Mouse (Mus musculus) heart, postnatal 10 days (tissue): ENCODE results near the gene Synpo2. TPM values are rescaled to one million over a fixed set of nuclear protein-coding genes. Genes with fewer than 3 reads are reported as not detected.

Source experiments
- DNase-seq, 2 experiments: peaks; one replicate each; pipeline ENCODE4 v3.0.0; 2021
- intact Hi-C: fragments of 180-260 bp; cut with DNase I; formaldehyde crosslinking; loops from one replicate; pipeline ENCODE4 v1.15.1; 2025
- total RNA-seq, 2 experiments: library from RNA; stranded (reverse); gene quantifications; 2 replicates each; pipeline ENCODE4 v1.2.3; 2021

Gene Synpo2
- total RNA-seq, 2 experiments from 2014 or later = 37.8 to 43.1 TPM

GRCm38 (mm10) chr3:123205485-123205884 is 30.5 kb downstream of the Synpo2 start:
- DNase-seq = no peak
- intact Hi-C loops = no loop called here

GRCm38 (mm10) chr3:123205065-123205464 is 30.9 kb downstream of the Synpo2 start:
- DNase-seq = no peak
- intact Hi-C loops = no loop called here

- intact Hi-C loops = no loop called here
- no peak for DNase-seq
Observed at GRCm38 (mm10) chr3:123204658-123205057, 31.3 kb downstream of the Synpo2 start.

- intact Hi-C loops = no loop called here
Observed at GRCm38 (mm10) chr3:123201798-123202197, 34.2 kb downstream of the Synpo2 start.

GRCm38 (mm10) chr3:123193740-123194139 is 42.2 kb downstream of the Synpo2 start:
- DNase-seq = no peak
- intact Hi-C loops = no loop called here

More at GRCm38 (mm10) chr3:123201798-123202197, 34.2 kb downstream of the Synpo2 start:
- no peak for DNase-seq

- intact Hi-C loops = no loop called here
- no peak for DNase-seq
Observed at GRCm38 (mm10) chr3:123191602-123192001, 44.3 kb downstream of the Synpo2 start.

GRCm38 (mm10) chr3:123190329-123190728 is 45.6 kb downstream of the Synpo2 start:
- intact Hi-C loops = no loop called here
- DNase-seq = peak; percentile 61 to 69

GRCm38 (mm10) chr3:123189826-123190225 is 46.1 kb downstream of the Synpo2 start:
- intact Hi-C loops = no loop called here
- DNase-seq = no peak

GRCm38 (mm10) chr3:123188616-123189230 is 47.2 kb downstream of the Synpo2 start:
- intact Hi-C loops = no loop called here
- no peak for DNase-seq

- intact Hi-C loops = no loop called here
Observed at GRCm38 (mm10) chr3:123187370-123188124, 48.4 kb downstream of the Synpo2 start.

GRCm38 (mm10) chr3:123185238-123185925 is 50.6 kb downstream of the Synpo2 start:
- intact Hi-C loops = no loop called here

More at GRCm38 (mm10) chr3:123187370-123188124, 48.4 kb downstream of the Synpo2 start:
- DNase-seq = no peak

GRCm38 (mm10) chr3:123184281-123184680 is 51.7 kb downstream of the Synpo2 start:
- intact Hi-C loops = no loop called here
- DNase-seq = no peak

More at GRCm38 (mm10) chr3:123185238-123185925, 50.6 kb downstream of the Synpo2 start:
- no peak for DNase-seq

GRCm38 (mm10) chr3:123179508-123179907 is 56.4 kb downstream of the Synpo2 start:
- no peak for DNase-seq
- intact Hi-C loops = no loop called here

- intact Hi-C loops = no loop called here
- no peak for DNase-seq
Observed at GRCm38 (mm10) chr3:123179041-123179440, 56.9 kb downstream of the Synpo2 start.

GRCm38 (mm10) chr3:123178420-123178819 is 57.5 kb downstream of the Synpo2 start:
- intact Hi-C loops = no loop called here
- DNase-seq = no peak

- intact Hi-C loops = no loop called here
- no peak for DNase-seq
Observed at GRCm38 (mm10) chr3:123176366-123177334, 59.3 kb downstream of the Synpo2 start.

- no peak for DNase-seq
- intact Hi-C loops = no loop called here
Observed at GRCm38 (mm10) chr3:123175142-123175541, 60.8 kb downstream of the Synpo2 start.

- DNase-seq = no peak
- intact Hi-C loops = no loop called here
Observed at GRCm38 (mm10) chr3:123174379-123174697, 61.6 kb downstream of the Synpo2 start.

- no peak for DNase-seq
- intact Hi-C loops = no loop called here
Observed at GRCm38 (mm10) chr3:123173553-123174378, 62.2 kb downstream of the Synpo2 start.

GRCm38 (mm10) chr3:123172151-123172550 is 63.8 kb downstream of the Synpo2 start:
- intact Hi-C loops = no loop called here

More at GRCm38 (mm10) chr3:123172151-123172550, 63.8 kb downstream of the Synpo2 start:
- no peak for DNase-seq
